Mouse (Mus musculus): ENCODE measurements at regions not wholly inside any gene's neighbourhood (a gene's known extent, or its start where the extent isn't known, plus 50 kb on each side); places are given as distances from the start of the nearest gene placed in this dataset.

- DNase-seq (ENCODE audit: low spot score in 2 of 2) = peak in 1 of 2 experiments; percentile 9
Observed at GRCm38 (mm10) chr8:35300881-35301521, 464.6 kb upstream of the Gm19410 start.

GRCm38 (mm10) chr8:35302856-35303255, 462.7 kb upstream of the Gm19410 start:
- DNase-seq (ENCODE audit: low spot score in 2 of 2) = no peak

GRCm38 (mm10) chr8:35321270-35321865, 444.2 kb upstream of the Gm19410 start:
- no peak for DNase-seq (ENCODE audit: low spot score in 2 of 2)

- DNase-seq (ENCODE audit: low spot score in 2 of 2) = no peak
Observed at GRCm38 (mm10) chr8:35323180-35323975, 442.2 kb upstream of the Gm19410 start.
